Mouse (Mus musculus) T-helper 2 cell (primary cell): ENCODE results near the gene Abcc1.

ENCODE experiments used
- in situ Hi-C: fragments of 300-600 bp; cut with MboI, MseI; formaldehyde crosslinking; loops from one replicate; pipeline ENCODE4 v1.15.1; 2025; ENCODE audit warnings: high pct_unique_total_duplicates

Abcc1 gene

GRCm38 (mm10) chr16:14439081-14439480, 77.7 kb downstream of the Abcc1 start:
- in situ Hi-C loops, result no loop called here

- in situ Hi-C loops, result no loop called here
Observed at GRCm38 (mm10) chr16:14439801-14440614, 78.7 kb downstream of the Abcc1 start.

- in situ Hi-C loops, result no loop called here
Observed at GRCm38 (mm10) chr16:14444059-14444855, 82.9 kb downstream of the Abcc1 start.

GRCm38 (mm10) chr16:14445197-14445596, 83.8 kb downstream of the Abcc1 start:
- in situ Hi-C loops, result no loop called here

GRCm38 (mm10) chr16:14447366-14447765, 86.0 kb downstream of the Abcc1 start:
- in situ Hi-C loops, result no loop called here

DNA sequence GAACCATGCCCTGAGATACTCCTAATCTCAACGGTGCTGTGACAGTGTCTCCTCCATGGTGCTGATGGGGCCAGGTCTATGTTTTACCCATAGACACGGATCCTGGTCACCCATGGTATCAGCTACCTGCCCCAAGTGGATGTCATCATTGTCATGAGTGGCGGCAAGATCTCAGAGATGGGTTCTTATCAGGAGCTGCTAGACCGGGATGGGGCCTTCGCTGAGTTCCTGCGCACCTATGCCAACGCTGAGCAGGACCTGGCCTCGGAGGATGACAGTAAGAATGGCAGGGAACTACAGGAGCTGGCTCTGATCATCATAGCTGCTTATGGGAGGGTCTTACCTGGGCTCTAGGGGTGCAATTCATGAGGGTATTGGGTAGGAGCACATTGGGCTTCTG, 86.9 kb downstream of the Abcc1 start:
- in situ Hi-C loops, result no loop called here

GRCm38 (mm10) chr16:14449861-14450260, 88.5 kb downstream of the Abcc1 start:
- in situ Hi-C loops, result no loop called here

GRCm38 (mm10) chr16:14451374-14452046, 90.2 kb downstream of the Abcc1 start:
- in situ Hi-C loops, result no loop called here

DNA sequence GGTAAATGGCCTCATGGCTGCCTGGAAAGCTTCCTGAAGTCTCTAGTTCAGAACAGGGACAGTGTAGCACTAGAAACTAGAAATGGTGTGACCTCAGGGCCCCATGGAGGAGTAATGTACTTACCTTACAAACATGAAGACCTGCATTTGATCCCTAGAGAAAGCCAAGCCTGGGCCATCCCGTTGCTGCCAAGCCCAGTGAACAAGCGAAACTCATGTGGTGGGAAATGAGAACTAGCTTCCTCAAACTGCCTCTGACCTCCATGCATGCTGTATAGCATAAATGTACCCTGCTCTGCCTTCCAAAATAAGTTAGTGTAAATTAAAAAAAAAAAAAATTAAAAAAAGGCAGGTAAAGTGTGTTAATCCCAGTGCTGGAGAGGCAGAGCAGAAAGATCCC, 101.2 kb downstream of the Abcc1 start:
- in situ Hi-C loops, result no loop called here

DNA sequence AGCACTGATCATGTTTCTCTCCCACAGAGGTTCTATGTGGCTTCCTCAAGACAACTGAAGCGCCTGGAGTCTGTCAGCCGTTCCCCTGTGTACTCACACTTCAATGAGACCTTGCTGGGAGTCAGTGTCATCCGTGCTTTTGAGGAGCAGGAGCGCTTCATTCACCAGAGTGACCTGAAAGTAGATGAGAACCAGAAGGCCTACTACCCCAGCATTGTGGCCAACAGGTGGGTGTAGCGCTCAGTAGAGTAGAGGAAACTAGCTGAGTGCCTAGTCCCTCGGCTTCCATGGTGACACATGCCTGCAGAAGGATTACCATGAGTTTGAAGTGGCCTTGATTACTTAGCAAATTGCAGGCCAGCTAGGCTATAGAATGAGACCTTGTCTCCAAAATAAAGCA, 103.7 kb downstream of the Abcc1 start:
- in situ Hi-C loops, result no loop called here

- in situ Hi-C loops, result no loop called here
Observed at GRCm38 (mm10) chr16:14468351-14468750, 107.0 kb downstream of the Abcc1 start.

DNA sequence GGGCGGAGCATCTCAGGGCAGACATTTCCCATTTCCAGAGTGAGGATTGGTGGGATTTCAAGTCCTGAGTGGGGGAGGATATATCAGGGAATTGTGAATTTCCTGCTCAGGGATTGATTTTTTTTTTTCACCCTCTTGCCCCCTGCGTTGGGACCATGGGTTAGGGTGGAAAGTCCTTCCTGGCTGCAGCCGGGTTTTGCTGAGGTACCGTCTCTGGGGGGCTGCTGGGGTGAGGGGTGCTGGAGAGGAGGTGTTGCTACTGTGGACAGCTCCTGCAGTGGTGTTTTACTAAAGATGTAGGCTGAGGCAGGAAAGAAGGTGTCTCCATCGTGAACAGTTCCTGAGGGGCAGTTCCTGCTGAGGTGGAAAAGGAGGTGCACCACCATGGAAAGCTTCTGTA, 107.5 kb downstream of the Abcc1 start:
- in situ Hi-C loops, result no loop called here

DNA sequence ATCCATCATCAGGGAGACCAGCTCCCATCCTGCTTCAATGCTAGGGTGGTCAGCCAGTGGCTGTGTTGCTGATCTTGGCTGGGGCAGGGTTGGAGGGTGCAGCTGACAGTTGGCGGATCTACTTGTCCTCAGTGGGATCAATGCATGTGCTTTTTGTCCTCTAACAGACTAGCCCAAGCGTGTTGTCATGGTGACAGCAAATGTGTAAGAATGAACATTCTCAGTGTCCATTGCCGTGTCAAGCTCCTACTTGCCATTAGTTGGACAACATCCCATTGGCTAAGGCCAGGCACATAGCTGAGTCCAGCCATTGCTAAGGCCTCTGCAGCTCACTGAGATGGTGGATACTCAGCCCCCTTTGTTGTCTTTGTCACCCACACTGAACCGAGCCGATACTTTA, 110.8 kb downstream of the Abcc1 start:
- in situ Hi-C loops, result no loop called here

DNA sequence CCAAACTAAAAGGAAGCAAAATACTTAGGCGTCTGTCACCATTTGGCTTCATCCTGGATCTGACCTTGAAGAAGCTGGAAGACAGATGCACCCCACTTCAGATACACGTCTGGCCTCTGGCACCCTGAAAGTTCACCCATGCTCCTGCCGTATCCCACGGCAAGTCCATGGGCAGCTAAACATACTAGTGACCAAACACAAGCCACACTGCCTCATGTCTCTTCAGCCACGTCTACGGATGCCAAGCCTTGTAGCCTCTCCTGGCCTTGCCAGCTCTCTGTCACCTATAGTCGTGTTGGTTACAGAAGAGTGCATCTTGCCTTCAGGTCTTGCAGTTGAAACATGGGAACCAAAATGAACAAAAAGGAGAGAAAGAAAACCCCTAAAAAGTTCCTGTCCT, 112.3 kb downstream of the Abcc1 start:
- in situ Hi-C loops, result no loop called here

DNA sequence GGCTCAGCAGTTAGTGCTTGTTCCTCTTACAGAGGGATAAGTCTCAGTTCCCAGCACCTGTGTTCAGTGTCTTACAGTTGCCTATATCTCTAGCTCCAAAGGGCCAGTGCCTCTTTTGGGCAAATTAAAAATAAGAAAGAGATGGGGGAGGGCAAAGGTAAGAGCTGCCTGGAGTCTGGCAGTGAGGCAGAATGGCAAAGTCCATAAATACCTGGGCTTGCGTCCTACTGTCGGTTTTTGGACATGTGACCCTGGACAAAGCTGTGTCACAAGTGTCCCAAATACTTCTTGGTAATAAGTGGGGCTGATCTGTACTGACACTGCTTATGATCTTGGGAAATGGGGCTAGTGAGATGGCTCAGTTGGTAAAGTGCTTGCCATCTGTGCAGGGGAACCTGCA, 113.6 kb downstream of the Abcc1 start:
- in situ Hi-C loops, result no loop called here

DNA sequence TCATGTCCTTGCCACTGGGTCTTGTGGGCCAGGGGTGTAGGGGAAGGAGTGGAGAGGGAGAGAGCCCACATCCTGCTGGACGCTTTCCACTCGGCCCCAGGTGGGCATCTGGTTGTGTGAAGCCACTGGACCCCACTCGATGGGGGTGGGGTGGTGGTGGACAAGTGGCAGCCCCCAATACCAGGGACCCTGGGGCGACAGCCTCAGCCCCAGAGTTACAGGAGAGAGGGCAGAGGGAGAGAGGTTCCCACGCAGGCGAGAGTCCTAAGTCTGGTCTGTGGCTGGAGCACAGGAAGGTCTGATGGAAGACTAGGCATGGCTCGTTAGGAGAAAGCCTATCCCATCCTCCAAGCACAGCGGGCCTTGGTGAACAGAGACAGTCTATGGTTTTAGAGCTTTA, 114.7 kb downstream of the Abcc1 start:
- in situ Hi-C loops, result no loop called here

- in situ Hi-C loops, result no loop called here
Observed at GRCm38 (mm10) chr16:14476701-14477400, 115.5 kb downstream of the Abcc1 start.

DNA sequence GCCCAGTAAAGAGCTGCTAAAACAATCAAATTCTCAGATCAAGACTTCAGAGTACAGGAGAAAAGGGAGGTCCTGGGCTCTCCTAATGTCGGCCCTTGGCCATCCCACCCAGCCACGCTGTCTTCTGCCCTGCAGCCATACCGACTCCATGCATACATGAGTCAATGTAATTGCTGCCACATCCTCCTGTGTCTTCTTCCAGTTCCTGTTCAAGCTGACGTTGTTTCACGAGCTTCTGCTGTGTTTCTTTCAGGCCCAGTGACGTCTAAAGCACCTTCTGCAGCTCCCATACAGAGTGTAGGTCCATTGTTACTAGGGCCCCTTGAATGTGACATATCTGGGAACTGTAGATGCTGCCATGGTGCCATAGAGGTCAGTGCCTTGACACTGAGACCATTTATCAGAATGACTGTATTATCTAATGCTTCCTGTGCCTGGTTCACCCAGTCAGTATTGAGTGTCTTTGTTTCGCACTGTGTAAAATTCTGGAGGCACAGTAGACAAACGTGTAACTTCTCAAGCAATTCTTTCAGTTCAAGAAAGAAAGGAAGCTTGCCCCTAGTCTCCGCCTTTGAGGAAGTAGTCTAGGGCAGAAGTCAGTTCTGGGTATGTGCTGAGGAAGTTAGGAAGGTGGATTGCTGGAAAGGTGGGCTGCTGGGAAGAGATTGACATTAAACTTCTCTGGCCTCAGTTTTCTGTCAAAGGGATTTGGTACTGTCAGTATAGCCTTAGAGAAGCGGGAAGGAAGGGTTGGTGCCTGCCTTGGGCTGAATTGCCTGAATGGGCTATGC, 116.3 kb downstream of the Abcc1 start:
- in situ Hi-C loops, result no loop called here

DNA sequence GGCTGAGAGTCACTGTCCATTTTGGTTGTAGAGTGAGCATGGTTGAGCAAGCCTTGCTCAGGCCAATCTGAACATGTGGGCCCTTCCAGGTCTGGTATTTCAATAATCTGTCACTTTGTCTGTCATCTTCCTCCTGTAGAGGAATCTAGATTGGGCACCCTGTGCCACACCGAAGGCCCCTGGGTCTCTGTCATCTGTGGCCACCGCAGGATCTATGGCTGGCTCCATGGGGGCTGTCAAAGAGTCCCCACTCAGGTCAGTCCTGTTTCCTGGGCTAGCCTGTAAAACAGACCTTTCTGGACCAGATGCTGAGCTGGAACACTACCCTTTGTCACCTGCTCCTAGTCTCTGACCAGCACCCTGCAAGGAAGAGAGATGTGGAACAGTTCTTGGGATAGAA, 118.3 kb downstream of the Abcc1 start:
- in situ Hi-C loops, result no loop called here

DNA sequence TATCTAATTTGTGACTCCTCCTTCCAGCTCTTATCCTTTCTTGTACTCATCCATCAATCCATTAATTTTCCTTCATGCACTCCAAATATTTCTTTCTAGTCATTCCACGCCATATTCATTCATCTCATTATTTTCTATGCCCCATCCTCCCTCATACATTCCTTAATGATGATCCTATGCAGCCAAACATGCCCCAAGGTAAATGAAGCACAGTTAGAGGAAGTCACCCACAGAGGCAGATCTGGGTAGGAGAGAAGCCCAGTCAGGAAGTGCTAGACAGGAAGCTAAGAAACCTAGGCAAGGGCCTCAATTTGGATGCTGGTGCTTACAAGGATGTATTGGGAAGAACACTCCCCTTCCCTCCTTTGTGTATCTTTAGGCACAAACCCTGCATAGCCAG, 121.9 kb downstream of the Abcc1 start:
- in situ Hi-C loops, result no loop called here

DNA sequence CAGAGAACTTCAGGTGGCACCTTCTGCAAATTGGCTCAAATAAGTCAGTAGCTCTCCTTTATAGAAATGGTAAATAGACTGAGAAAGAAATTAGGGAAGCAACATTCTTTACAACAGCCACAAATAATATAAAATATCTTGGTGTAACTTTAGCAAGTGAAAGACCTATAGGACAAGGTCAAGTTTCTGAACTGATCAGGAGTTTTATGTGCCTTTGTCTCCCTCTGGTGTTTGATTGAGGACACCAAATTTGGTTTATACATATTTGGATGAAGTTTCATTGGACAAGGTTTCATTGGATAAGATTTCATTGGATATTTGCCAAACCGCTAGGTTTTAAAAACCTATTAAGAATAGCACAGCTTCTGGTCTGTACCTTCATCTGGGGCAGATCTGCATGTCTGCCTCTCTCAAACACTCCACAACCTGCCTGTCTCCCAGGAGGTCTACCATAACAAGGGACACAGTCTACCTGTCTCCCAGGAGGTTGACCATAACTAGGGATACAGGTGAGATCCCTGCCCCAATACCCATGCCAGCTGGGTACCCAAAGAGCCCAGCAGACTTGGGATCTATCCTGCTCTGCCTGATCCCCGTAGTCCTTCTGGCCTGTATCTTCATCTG, 132.2 kb downstream of the Abcc1 start:
- in situ Hi-C loops, result no loop called here
